Comparison of ENCODE assay signal across 22 mouse cellular contexts in genomic region chr9:69588846-69589245, GRCm38 (mm10).
DNase-seq lines count a peak whose midpoint lies in the region; ATAC-seq lines count a peak whose summit lies in the region.
"Had no signal": no experiment of that assay in that cellular context is flagged by ENCODE, and none has a peak within 500 bp of the region (broad histone marks: within the 10 kb centered on the region; RNA-seq: fewer than 3 reads in every experiment).

No protein-coding gene starts in this region.

- WGBS in heart, embryonic 10.5 days: 80% methylated on average over 4 of the region's 4 CpGs
- WGBS in heart, embryonic 11.5 days (ENCODE audit: insufficient replicate concordance): 75% methylated on average over 4 of the region's 4 CpGs
- 87% methylated on average over 4 of the region's 4 CpGs for WGBS in midbrain, embryonic 11.5 days
- WGBS in midbrain, embryonic 14.5 days: 88% methylated on average over 4 of the region's 4 CpGs

- DNase-seq in heart, adult 11 months: peak; percentile 59
- DNase-seq in heart, postnatal 36 days: no peak
- DNase-seq in heart, embryonic 10.5 days (ENCODE audit: low spot score): peak; percentile 57
- DNase-seq in kidney, postnatal 10 days: peak; percentile 2
- DNase-seq in kidney, postnatal 36 days: no peak
- DNase-seq in midbrain, embryonic 11.5 days (ENCODE audit: low spot score, missing footprints): peak; percentile 72
- no peak for DNase-seq in midbrain, embryonic 14.5 days
- DNase-seq: adrenal gland, adult 2 months; adrenal gland, adult 8-10 months; adrenal gland, postnatal 10 days; adrenal gland, postnatal 14 days; adrenal gland, postnatal 25 days; adrenal gland, postnatal 36 days; B cell, adult 2 months; cerebellum, adult 11 months; cerebellum, adult 11-12 months had no signal

- H3K36me3 ChIP-seq in heart, embryonic 10.5 days: no peaks in the 10 kb centered on the region
- no peaks in the 10 kb centered on the region for H3K36me3 ChIP-seq in heart, embryonic 11.5 days (ENCODE audit: control insufficient read depth, insufficient read depth, low read length)
- H3K36me3 ChIP-seq in midbrain, embryonic 11.5 days (ENCODE audit: control insufficient read depth, insufficient read depth, low read length): no peaks in the 10 kb centered on the region
- no peaks in the 10 kb centered on the region for H3K36me3 ChIP-seq in midbrain, embryonic 14.5 days (ENCODE audit: control insufficient read depth, insufficient read depth, low read length)
- H3K36me3 ChIP-seq: G1E had no signal

- no peak overlapping the region for H3K4me2 ChIP-seq in heart, embryonic 11.5 days
- no peak overlapping the region for H3K4me2 ChIP-seq in midbrain, embryonic 11.5 days
- H3K4me2 ChIP-seq in midbrain, embryonic 14.5 days (ENCODE audit: low read length): no peak overlapping the region

- ATAC-seq in heart, embryonic 11.5 days (replicated peaks; ENCODE audit: insufficient number of reproducible peaks, low FRiP score, low TSS enrichment): no peak
- ATAC-seq in midbrain, embryonic 11.5 days (ENCODE audit: low FRiP score): no peak
- no peak for ATAC-seq in midbrain, embryonic 14.5 days (ENCODE audit: low FRiP score, low TSS enrichment)
- ATAC-seq: activated CD4-positive, CD25-positive, alpha-beta regulatory T cell, adult 4 months; CD4-positive, CD25-positive, alpha-beta regulatory T cell, adult 4 months; Patski had no signal

- H3K9ac ChIP-seq in heart, embryonic 11.5 days (ENCODE audit: low read depth, low read length): no peak overlapping the region
- H3K9ac ChIP-seq in midbrain, embryonic 11.5 days (ENCODE audit: low read length): no peak overlapping the region
- no peak overlapping the region for H3K9ac ChIP-seq in midbrain, embryonic 14.5 days (replicated peaks; ENCODE audit: low read length)

- intact Hi-C loops in heart, postnatal 36 days (cut with DNase I): no loop called here

- no peak overlapping the region for H3K4me3 ChIP-seq in heart, embryonic 10.5 days
- no peak overlapping the region for H3K4me3 ChIP-seq in heart, embryonic 11.5 days (ENCODE audit: low read depth, low read length)
- H3K4me3 ChIP-seq in midbrain, embryonic 11.5 days (ENCODE audit: low read depth, low read length): no peak overlapping the region
- no peak overlapping the region for H3K4me3 ChIP-seq in midbrain, embryonic 14.5 days (replicated peaks; ENCODE audit: low read depth, low read length)

- H3K4me1 ChIP-seq in heart, embryonic 10.5 days: no peaks in the 10 kb centered on the region
- H3K4me1 ChIP-seq in heart, embryonic 11.5 days (ENCODE audit: control insufficient read depth, insufficient read depth, low read length): no peaks in the 10 kb centered on the region
- H3K4me1 ChIP-seq in midbrain, embryonic 11.5 days (ENCODE audit: control insufficient read depth, insufficient read depth, low read length): no peaks in the 10 kb centered on the region
- H3K4me1 ChIP-seq in midbrain, embryonic 14.5 days (ENCODE audit: control insufficient read depth, insufficient read depth, low read length): 0 out of 2 replicates have a peak, but pooled peaks cover 4% of the 10 kb centered on the region

- H3K27me3 ChIP-seq in heart, embryonic 10.5 days (ENCODE audit: insufficient read depth, poor library complexity, severe bottlenecking): no peaks in the 10 kb centered on the region
- H3K27me3 ChIP-seq in heart, embryonic 11.5 days (ENCODE audit: control insufficient read depth, insufficient read depth, low read length): no peaks in the 10 kb centered on the region
- H3K27me3 ChIP-seq in midbrain, embryonic 11.5 days (ENCODE audit: control insufficient read depth, insufficient read depth, low read length): no peaks in the 10 kb centered on the region
- no peaks in the 10 kb centered on the region for H3K27me3 ChIP-seq in midbrain, embryonic 14.5 days (ENCODE audit: control insufficient read depth, insufficient read depth, low read length)
- H3K27me3 ChIP-seq: CH12.LX had no signal

- H3K9me3 ChIP-seq in heart, embryonic 10.5 days: no peaks in the 10 kb centered on the region
- no peaks in the 10 kb centered on the region for H3K9me3 ChIP-seq in heart, embryonic 11.5 days (replicated peaks; ENCODE audit: control insufficient read depth, low read length)
- no peaks in the 10 kb centered on the region for H3K9me3 ChIP-seq in midbrain, embryonic 11.5 days (ENCODE audit: control insufficient read depth, low read length)
- H3K9me3 ChIP-seq in midbrain, embryonic 14.5 days (ENCODE audit: control insufficient read depth, low read length): no peaks in the 10 kb centered on the region
- H3K9me3 ChIP-seq: G1E had no signal

- no peak overlapping the region for H3K27ac ChIP-seq in heart, embryonic 10.5 days
- no peak overlapping the region for H3K27ac ChIP-seq in heart, embryonic 11.5 days (ENCODE audit: low read depth, low read length)
- H3K27ac ChIP-seq in midbrain, embryonic 11.5 days (ENCODE audit: low read depth, low read length): no peak overlapping the region
- H3K27ac ChIP-seq in midbrain, embryonic 14.5 days (replicated peaks; ENCODE audit: low read depth, low read length): no peak overlapping the region

Comparison
In these comparisons a context has a peak if more than half of its experiments do, and no peak if none do; other contexts are left out.
1. DNase-seq: peak in heart, adult 11 months (single experiment), heart, embryonic 10.5 days (single experiment), kidney, postnatal 10 days (single experiment) and midbrain, embryonic 11.5 days (single experiment); none in heart, postnatal 36 days (0 of 2), kidney, postnatal 36 days (0 of 2) and midbrain, embryonic 14.5 days (single experiment).